Mouse (Mus musculus): ENCODE results near the gene Ube2a. TPM values are rescaled to one million over a fixed set of nuclear protein-coding genes. Genes with fewer than 3 reads are reported as not detected.
A peak's percentile ranks its signal among the peaks of the same experiment; 100 is the strongest.
"Not testable (repeated sequence)": the region's sequence is repeated elsewhere in the genome, so short reads cannot be mapped to it uniquely, and the experiment has no call there.

Ube2a gene
- polyA plus RNA-seq, 1 experiment from 2014 or later: 139 TPM

- Histone ChIP-seq H3K4me2 (replicated peaks; ENCODE audit: low read depth) (peak overlapping the region; percentile 58), H3K9me3 (ENCODE audit: control insufficient read depth, low read length) (no peaks in the 10 kb centered on the region), H3K9ac (ENCODE audit: low read length) (peak overlapping the region; percentile 81), H3K27ac (replicated peaks) (peak overlapping the region; percentile 74), H3K4me3 (ENCODE audit: low read depth, low read length) (peak overlapping the region; percentile 68), H3K4me1 (replicated peaks; ENCODE audit: control insufficient read depth, insufficient read depth) (no peaks in the 10 kb centered on the region), H3K36me3 (ENCODE audit: control insufficient read depth, insufficient read depth, low read length) (no peaks in the 10 kb centered on the region), H3K27me3 (ENCODE audit: control insufficient read depth, insufficient read depth, low read length) (no peaks in the 10 kb centered on the region)
- TF ChIP-seq EP300 (optimal IDR thresholded peaks at IDR 0.05): no peak
- WGBS: 13% methylated on average over 19 of the region's 36 CpGs
- ATAC-seq (ENCODE audit: low FRiP score, low TSS enrichment) (peak; percentile 43; the same call in 1 of the 2 replicates), DNase-seq (ENCODE audit: low spot score) (no peak)
Observed at GRCm38 (mm10) chrX:36874704-36875128, 1.0 kb downstream of the Ube2a start.

- WGBS: 88% methylated on average over 1 of the region's 1 CpGs
- no peak overlapping the region for H3K27ac ChIP-seq (replicated peaks)
- H3K4me3 ChIP-seq (ENCODE audit: low read depth, low read length): no peak overlapping the region
- no peaks in the 10 kb centered on the region for H3K27me3 ChIP-seq (ENCODE audit: control insufficient read depth, insufficient read depth, low read length)
- no peaks in the 10 kb centered on the region for H3K4me1 ChIP-seq (replicated peaks; ENCODE audit: control insufficient read depth, insufficient read depth)
- no peak overlapping the region for H3K9ac ChIP-seq (ENCODE audit: low read length)
- ATAC-seq (ENCODE audit: low FRiP score, low TSS enrichment) (no peak), DNase-seq (ENCODE audit: low spot score) (peak; percentile 21)
- no peak for TF ChIP-seq EP300 (optimal IDR thresholded peaks at IDR 0.05)
- TF ChIP-seq CTCF (IDR thresholded peaks at IDR 0.05; ENCODE audit: low read depth): peak; percentile 58
- no peaks in the 10 kb centered on the region for H3K9me3 ChIP-seq (ENCODE audit: control insufficient read depth, low read length)
- no peak overlapping the region for H3K4me2 ChIP-seq (replicated peaks; ENCODE audit: low read depth)
- no peaks in the 10 kb centered on the region for H3K36me3 ChIP-seq (ENCODE audit: control insufficient read depth, insufficient read depth, low read length)
Observed at GRCm38 (mm10) chrX:36884719-36885118, 11.0 kb downstream of the Ube2a start.

GRCm38 (mm10) chrX:36898931-36899330 lies 25.2 kb downstream of the Ube2a start:
- H3K9me3 ChIP-seq (ENCODE audit: control insufficient read depth, low read length); ATAC-seq (ENCODE audit: low FRiP score, low TSS enrichment); H3K36me3 ChIP-seq (ENCODE audit: control insufficient read depth, insufficient read depth, low read length); H3K9ac ChIP-seq (ENCODE audit: low read length); H3K4me1 ChIP-seq (replicated peaks; ENCODE audit: control insufficient read depth, insufficient read depth); H3K27me3 ChIP-seq (ENCODE audit: control insufficient read depth, insufficient read depth, low read length); DNase-seq (ENCODE audit: low spot score); H3K4me2 ChIP-seq (replicated peaks; ENCODE audit: low read depth); H3K4me3 ChIP-seq (ENCODE audit: low read depth, low read length); H3K27ac ChIP-seq (replicated peaks): not testable (repeated sequence)
- TF ChIP-seq CTCF (IDR thresholded peaks at IDR 0.05; ENCODE audit: low read depth): peak; percentile 53
- 22% methylated on average over 1 of the region's 1 CpGs for WGBS

- no peaks in the 10 kb centered on the region for H3K9me3 ChIP-seq (ENCODE audit: control insufficient read depth, low read length)
- TF ChIP-seq CTCF (IDR thresholded peaks at IDR 0.05; ENCODE audit: low read depth): no peak
- TF ChIP-seq EP300 (optimal IDR thresholded peaks at IDR 0.05): no peak
- no peak for ATAC-seq (ENCODE audit: low FRiP score, low TSS enrichment)
- 26% methylated on average over 3 of the region's 3 CpGs for WGBS
- no peak overlapping the region for H3K4me2 ChIP-seq (replicated peaks; ENCODE audit: low read depth)
- H3K36me3 ChIP-seq (ENCODE audit: control insufficient read depth, insufficient read depth, low read length): no peaks in the 10 kb centered on the region
- no peaks in the 10 kb centered on the region for H3K4me1 ChIP-seq (replicated peaks; ENCODE audit: control insufficient read depth, insufficient read depth)
- no peak overlapping the region for H3K4me3 ChIP-seq (ENCODE audit: low read depth, low read length)
- no peak for DNase-seq (ENCODE audit: low spot score)
- no peak overlapping the region for H3K9ac ChIP-seq (ENCODE audit: low read length)
- no peaks in the 10 kb centered on the region for H3K27me3 ChIP-seq (ENCODE audit: control insufficient read depth, insufficient read depth, low read length)
- no peak overlapping the region for H3K27ac ChIP-seq (replicated peaks)
Observed at GRCm38 (mm10) chrX:36901655-36902054, 28.0 kb downstream of the Ube2a start.

- Histone ChIP-seq H3K27me3 (ENCODE audit: control insufficient read depth, insufficient read depth, low read length) (no peaks in the 10 kb centered on the region), H3K36me3 (ENCODE audit: control insufficient read depth, insufficient read depth, low read length) (no peaks in the 10 kb centered on the region), H3K4me2 (replicated peaks; ENCODE audit: low read depth) (peak within 1 kb of the TSS; percentile 72), H3K4me1 (replicated peaks; ENCODE audit: control insufficient read depth, insufficient read depth) (no peaks in the 10 kb centered on the region), H3K4me3 (ENCODE audit: low read depth, low read length) (peak within 1 kb of the TSS; percentile 52), H3K9me3 (ENCODE audit: control insufficient read depth, low read length) (no peaks in the 10 kb centered on the region), H3K27ac (replicated peaks) (peak within 1 kb of the TSS; percentile 49), H3K9ac (ENCODE audit: low read length) (peak within 1 kb of the TSS; percentile 66)
- ATAC-seq (ENCODE audit: low FRiP score, low TSS enrichment) (peak; percentile 64), DNase-seq (ENCODE audit: low spot score) (peak; percentile 38)
- WGBS: 19% methylated on average over 33 of the region's 47 CpGs
- TF ChIP-seq EP300 (optimal IDR thresholded peaks at IDR 0.05): no peak
- TF ChIP-seq CTCF (IDR thresholded peaks at IDR 0.05; ENCODE audit: low read depth): no peak
Observed at GRCm38 (mm10) chrX:36902321-36903114, 28.8 kb downstream of the Ube2a start, which contains the start of gene Nkrf. Gene Nkrf (minus strand): TSS chrX:36902899.

GRCm38 (mm10) chrX:36903115-36903768 lies 29.5 kb downstream of the Ube2a start:
- Histone ChIP-seq H3K27ac (replicated peaks) (peak overlapping the region; percentile 49), H3K9me3 (ENCODE audit: control insufficient read depth, low read length) (no peaks in the 10 kb centered on the region), H3K36me3 (ENCODE audit: control insufficient read depth, insufficient read depth, low read length) (no peaks in the 10 kb centered on the region), H3K4me3 (ENCODE audit: low read depth, low read length) (peak overlapping the region; percentile 52), H3K4me2 (replicated peaks; ENCODE audit: low read depth) (peak overlapping the region; percentile 72), H3K27me3 (ENCODE audit: control insufficient read depth, insufficient read depth, low read length) (no peaks in the 10 kb centered on the region), H3K4me1 (replicated peaks; ENCODE audit: control insufficient read depth, insufficient read depth) (no peaks in the 10 kb centered on the region), H3K9ac (ENCODE audit: low read length) (peak overlapping the region; percentile 66)
- peak; percentile 92 for ATAC-seq (ENCODE audit: low FRiP score, low TSS enrichment)
- 21% methylated on average over 27 of the region's 32 CpGs for WGBS
- TF ChIP-seq EP300 (optimal IDR thresholded peaks at IDR 0.05) (peak; percentile 92), CTCF (IDR thresholded peaks at IDR 0.05; ENCODE audit: low read depth) (peak; percentile 9; the same call in 1 of the 2 replicates)
- peak; percentile 87 for DNase-seq (ENCODE audit: low spot score)

Measured in stomach, postnatal 0 days (tissue).